Mouse (Mus musculus) ES-CJ7 (cell line): ENCODE data around the gene Tdp2.

Source experiments
- DNase-seq: peaks from one replicate; pipeline ENCODE4 v3.0.0; 2011; ENCODE audit warnings: low read depth, low spot score

Tdp2 gene

DNA sequence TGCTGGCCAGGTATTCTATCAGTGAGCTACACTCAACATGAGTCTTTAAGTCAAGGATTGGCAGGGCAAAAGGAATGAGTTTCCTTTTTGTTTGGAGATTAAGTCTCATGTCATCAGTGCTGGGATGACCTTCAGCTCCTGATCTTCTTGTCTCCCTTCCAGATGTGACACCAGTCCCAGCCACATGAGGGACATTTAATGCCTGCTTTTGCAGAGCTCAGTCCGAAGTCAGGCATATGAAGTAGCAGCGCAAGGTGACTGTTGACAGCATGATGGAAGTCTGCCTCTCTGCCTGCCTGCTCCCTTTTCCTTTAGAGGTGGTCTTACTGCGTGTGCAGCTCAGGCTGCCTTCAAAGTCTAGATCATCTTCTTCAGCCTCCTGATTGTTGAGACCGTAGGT, 6.8 kb upstream of the Tdp2 start:
- DNase-seq = no peak

DNA sequence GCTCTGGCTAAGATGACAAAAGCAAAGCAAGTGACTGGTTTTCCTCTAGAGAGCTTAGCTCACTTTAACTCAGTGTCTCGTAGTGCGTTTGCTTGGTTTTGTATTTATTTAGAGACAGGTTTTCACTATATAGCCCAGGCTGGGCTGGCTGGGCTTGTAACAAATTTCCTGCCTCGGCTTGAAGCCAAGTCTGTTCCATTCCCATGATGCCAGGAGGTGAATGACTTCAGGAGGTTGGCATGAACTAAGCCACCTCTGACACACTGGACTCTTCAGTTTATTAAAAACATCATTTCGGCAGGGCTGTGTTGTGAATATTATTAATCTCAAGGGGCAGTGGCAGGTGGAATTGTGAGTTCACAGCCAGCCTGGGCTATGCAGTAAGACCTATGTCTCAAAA, 5.9 kb upstream of the Tdp2 start:
- no peak for DNase-seq

DNA sequence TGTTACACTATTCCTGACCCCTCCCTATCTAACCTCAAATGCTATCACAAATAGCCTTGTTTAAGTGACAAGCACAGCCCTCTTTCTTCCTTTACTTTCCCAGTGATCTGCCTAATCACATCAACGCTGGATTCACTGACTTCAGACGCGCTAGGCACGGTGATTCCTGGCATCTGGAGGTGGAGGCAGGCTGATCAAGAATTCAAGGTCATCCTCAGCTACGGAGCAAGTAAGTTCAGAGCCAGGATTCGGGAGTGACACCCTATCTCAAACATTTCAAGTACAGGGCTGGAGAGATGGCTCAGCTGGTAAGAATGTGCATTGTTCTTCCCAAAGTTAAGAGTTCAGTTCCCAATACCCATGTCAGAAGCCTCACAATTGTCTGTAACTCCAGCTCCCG, 5.4 kb upstream of the Tdp2 start:
- peak; percentile 38 for DNase-seq

DNA sequence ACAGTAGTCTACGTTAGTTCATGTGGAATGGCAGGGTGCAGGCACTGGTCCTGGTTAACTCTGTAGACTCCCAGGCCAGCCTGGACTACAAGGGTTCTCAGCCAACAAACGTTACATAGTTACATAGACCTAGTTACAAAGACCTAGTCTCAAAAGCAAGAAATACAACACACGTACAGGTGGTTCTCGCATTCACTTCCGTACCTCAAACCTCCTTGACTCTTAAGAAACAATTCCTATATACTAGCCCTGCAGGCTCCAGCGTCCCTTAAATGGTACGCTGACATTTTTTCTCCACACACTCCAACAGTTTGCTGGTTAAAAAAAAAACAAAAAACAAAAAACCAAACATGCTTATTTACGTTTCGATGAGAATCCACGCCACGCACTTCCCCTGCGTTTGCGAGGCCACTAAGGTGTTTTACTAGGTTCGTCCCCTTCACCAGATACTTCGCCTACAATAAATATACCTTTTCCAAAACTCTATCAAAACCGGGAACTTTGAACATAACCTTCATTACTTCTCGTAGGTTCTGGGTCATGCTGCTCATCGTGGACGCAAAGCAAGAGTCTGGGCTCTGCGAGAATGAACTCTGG, 625 bp upstream of the Tdp2 start:
- no peak for DNase-seq

DNA sequence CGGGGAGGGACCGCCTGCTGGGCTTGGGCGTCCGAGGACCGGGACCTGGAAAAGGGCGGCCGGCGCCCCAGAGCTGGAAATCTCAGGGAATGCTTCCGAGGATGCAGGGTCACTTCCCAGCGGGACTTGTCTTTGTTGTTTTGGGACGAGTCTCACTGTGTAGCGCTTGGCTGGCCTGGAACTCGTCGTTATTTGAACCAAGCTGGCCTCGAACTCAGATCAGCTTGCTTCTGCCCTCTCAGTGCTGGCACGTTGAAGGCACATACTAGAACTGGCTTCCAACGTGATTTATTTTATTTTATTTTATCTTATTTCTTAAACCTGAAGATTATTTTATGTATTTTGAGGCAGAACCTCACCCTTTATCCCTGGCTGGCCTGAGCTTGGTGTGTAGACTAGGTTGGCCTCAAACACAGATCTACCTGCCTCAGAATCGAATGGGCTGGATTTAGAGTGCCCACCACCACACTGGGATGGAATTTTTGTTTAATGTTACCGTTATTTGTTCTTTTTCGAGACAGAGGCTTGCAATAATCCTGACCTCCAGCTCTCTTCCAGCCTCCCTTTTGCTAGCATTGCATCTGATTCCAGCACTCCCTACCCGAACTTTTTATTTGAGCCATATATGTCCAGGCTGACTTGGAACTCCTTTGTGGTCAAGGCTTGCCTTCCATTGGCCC, 792 bp downstream of the Tdp2 start:
- peak; percentile 26 for DNase-seq

DNA sequence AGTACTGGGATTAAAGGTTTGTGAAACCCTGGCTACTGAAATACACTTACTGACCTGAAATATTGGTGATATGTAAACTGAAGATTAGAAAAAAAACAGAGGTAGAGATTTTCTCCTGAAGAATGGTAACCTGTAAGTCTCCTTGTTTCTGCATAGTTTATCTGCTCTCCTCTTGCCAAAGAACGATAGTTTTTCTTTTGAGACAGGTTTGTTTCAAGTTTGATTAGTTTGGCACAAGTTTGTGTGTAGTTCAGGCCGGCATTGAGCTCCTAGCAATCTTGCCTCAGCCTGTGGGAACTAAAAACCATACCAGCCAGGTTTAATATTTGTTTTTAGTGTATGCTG, 1.3 kb downstream of the Tdp2 start:
- DNase-seq = no peak

DNA sequence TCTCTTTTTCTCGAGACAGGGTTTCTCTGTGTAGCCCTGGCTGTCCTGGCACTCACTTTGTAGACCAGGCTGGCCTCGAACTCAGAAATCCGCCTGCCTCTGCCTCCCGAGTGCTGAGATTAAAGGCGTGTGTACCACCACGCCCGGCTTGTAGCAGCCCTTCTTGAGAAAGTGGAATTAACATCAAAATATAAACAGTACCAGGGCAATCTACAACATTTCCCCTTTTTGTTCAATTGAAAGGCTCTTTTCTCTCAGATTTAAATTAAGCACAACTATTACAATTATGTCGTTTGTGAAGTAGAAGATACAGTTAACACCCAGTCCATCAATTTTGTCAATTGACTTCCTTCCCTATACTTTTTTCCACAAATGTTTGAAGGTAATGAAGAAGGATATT, 6.3 kb downstream of the Tdp2 start:
- peak; percentile 80 for DNase-seq

DNA sequence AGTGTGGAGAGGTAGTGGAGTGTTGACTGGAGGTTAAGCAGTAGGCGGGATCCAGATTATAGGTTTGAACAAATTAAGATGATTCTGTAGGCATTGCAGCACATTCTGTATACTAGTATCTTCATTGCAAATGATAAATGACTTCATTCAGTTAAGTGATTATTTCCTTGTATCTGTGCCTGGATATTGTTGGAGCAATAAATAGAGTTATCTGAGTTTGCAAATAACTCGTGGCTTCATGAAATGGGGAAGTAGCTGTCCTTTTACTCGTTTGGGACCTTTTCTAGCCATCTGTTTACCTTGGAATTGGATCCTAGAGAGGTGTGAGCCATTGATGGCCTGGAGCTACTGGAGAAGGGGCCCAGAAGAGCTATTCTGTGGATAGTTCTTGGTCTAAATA, 8.4 kb downstream of the Tdp2 start:
- no peak for DNase-seq

DNA sequence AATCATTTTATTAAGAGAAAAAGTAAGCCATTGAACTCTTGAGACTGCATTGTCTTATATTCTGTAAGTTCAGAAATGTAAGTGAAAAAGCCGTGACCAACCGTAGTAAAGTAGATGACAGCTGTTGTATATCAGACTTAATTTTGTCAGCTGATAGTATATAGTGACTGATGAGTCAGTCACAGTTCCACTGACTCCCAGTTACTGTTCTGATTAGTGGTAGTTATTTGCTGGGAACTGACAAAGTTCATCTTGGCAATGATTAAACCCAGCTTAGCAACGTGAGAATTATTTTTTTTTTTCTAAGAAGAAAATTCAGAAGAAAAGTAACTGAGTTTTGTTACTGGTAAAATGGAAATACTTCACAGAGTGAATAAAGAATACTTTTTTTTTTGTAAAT, 10.2 kb downstream of the Tdp2 start:
- DNase-seq = no peak

DNA sequence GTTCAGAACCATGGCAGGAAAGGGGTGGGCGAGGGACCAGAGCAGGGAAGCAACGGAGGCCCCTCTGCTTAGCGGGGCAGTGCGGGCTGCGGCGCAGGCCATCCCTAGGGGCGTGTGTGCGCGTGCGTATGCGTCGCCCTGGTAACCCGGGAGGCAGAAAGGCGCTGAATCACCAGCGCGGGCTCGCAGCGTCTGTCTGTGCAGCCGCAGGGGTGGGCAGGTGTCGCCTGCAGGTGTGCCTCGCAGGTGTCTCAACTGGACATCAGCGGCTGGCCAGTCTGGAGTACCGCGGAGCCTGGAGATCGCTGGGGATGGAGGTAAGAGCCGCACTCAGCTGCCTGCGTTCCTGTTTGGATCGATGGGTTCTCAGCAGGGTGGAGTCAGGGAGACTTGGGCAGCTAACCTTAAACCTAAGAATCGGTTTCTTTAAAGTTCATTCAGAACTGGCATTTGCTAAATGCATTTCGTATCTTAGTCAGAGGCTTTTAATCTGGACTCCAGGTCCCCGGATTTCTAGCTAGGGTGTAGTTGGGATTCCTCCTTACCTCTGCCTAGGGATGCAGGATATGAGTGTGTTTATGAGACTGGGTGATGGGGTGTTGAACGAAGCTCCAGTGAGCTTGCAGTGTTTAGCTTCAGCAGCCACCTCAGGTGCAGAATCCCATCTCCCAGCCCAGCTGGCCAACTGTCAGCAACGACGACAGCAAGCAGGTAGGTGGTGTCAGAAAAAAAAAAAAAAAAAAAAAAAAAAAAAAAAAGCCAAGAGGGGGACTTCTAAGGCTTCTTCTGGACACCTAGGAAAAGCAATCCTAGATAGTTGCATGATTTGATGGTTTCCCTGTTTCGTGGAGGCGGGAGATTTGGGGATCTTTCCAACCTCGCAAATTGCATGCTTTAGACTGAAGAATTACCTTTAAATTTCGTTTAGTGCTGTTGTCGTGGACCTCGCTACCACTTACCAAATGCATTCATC, 13.8 kb downstream of the Tdp2 start, which contains the start of gene D130043K22Rik:
D130043K22Rik (plus strand) TSS at position 153 of the 973 bp plus-strand sequence.
- DNase-seq = peak; percentile 31

DNA sequence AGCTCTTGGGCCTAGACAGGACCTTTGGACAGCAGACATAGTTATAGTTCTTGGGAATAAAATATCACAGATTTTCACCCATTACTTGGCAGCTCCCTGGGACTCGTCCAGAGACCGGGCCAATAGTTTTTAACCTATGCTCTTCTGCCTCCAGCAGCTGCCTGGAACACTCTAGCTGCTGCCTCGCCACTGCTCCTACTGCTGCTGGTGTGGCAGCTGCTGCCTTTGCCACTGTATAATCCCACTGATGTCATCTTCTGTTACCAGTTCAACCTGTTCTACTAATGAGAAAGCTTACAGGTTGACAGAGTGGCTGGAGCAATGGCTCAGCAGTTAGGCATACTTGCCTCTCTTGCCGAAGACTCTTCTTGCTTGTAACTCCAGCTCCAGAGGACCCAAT, 17.8 kb downstream of the Tdp2 start:
- no peak for DNase-seq

DNA sequence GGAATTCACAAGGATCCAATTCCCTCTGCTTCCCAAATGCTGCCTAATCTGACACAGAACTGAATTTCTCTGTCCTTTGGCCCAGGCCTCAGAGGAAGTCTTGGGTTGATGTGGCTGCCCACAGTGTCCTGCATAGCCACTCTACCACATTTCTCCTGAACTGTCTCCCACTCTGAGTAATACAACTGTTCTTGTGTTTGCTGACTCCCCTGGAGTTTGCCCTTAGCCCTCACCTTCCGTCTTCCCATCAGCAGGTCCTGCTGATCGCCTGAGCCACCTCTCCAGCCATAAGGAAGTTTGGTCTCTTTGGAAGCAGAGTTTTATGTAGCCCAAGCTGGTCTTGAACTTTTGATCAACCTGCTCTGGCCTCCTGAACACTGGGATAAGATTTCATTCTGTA, 20.5 kb downstream of the Tdp2 start:
- no peak for DNase-seq

DNA sequence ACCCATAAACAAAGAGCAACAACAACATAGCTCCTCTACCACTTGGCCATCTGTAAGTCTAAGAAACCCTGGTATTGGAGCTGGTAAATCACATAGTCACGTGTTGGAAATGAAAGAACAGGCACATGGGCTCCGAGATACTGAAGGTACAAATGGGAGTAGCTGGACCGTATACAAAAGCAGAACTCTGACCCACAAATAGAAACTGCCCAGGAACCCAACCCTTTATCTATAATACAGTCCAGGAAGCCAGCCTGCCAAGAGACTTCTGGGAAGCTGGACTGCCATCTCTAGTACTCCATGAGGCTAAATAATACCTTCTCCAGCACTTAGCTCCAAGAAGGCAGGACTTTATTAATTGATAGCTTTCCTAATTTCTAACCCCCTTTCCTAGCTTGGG, 21.1 kb downstream of the Tdp2 start:
- DNase-seq = no peak

DNA sequence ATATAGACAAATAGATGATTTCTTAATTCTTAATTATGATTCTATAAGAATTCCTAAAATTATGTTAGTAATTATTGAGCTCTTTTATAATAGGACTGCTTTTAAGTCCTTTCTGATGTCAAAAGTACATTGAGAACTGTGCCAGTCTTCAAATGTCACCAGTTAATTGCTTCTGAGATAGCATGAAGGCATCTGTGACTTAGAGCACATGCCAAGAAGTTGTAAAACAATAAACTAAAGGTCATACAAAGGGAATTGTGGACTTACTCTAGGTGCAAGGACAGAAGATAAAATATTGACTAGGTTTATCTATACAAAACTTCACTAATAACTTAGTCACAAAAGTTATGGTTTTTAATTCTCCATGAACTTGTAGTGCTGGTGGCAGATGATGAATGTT, 27.6 kb downstream of the Tdp2 start:
- no peak for DNase-seq

DNA sequence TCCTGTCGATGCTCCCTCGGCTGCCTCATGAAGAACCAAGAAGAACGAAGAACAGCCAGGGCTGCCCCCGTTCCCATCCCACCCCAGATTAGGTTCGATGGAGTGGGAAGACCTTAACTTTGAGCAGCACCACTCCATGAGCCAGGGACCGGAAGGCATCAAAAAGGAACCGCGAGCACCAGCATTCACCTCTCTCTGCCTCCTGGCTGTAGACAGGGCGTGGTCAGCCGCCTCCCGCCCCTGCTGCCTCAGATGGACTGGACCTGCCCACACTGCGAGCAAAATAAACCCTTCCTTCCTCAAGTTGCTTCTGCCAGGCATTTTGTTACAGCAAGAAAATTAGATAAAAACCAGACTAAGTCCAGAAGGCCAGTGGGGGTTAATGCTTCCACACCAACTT, 29.6 kb downstream of the Tdp2 start:
- peak; percentile 29 for DNase-seq

DNA sequence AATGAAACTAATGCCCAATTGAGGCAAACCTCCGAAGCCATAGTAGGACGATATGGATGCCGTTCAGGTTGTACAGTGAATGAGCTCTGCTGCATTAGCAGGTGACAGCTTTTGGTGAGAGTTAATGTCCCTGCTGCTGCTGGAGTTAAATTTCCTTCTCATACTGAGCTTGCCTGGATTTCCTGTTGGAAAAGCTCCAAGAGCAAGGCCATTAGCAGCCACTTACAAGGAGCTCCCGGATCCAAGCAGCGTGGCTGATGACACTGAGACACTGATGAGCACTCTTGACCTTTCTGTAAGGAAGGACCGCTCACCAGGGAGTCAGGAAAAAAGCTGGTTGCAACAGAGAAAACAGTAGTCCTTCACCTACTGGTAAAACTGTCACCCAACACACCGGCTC, 30.5 kb downstream of the Tdp2 start:
- no peak for DNase-seq

DNA sequence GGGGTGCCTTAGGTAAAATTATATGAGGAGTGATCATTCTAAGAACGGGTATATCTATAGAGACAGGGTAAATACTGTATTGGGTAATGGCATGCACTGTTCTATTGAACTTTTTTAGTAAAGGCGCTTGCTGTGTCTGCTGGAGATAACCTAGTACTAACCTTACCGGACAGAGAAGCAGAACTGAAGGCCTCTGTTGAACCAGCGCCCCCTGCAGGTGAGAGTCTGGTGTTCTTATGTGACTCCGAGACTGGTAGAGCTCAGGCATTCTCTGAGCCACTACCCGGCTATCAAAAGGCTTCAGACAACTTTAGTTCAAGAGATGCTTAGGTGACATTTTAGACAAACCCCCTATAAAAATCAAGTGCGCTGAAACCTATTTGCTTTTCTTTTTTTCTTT, 31.0 kb downstream of the Tdp2 start:
- peak; percentile 80 for DNase-seq

DNA sequence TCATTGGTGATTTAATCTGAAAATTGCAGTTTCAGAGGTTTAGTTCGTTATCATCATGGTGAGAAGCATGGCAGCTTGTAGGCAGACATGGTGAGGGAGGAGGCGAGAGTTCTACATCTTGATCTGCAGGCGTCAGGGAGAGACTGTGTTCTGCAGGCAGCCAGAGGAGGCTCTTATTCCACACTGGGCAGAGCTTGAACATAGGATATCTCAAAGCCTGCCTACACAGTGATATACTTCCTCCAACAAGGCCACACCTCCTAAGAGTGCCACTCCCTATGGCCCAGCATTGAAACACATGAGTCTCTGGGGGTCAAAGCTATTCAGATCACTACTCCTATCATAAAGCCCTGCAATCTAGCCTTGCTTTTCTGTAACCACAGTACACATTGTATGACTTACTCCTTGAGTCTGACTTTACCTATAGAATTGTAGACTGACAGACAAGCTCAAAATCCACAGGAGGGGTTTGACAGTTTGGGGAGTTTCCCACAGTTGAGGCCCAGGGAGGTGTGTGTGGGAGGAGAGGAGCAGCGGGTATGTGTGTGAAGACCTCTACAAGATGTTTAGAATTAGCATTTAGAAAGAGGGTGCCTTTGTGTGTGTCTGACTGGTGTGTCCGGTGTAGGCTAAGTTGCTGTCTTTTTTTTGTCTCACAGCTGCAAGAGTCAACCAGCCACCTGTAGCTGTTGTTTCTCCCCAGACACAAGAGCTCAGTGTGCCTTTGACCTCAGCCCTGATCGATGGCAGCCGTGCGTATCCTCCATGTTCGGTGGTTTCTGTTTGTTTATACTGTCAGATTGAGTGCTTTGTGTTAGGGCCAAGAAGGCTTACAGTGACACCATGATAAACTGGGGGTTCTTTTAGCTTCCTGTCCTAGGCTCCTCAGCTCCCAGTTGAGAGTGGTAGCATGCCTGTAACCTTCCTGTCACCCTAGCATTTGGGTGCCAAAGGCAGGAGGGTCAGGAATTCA, 35.2 kb downstream of the Tdp2 start:
- DNase-seq = no peak

DNA sequence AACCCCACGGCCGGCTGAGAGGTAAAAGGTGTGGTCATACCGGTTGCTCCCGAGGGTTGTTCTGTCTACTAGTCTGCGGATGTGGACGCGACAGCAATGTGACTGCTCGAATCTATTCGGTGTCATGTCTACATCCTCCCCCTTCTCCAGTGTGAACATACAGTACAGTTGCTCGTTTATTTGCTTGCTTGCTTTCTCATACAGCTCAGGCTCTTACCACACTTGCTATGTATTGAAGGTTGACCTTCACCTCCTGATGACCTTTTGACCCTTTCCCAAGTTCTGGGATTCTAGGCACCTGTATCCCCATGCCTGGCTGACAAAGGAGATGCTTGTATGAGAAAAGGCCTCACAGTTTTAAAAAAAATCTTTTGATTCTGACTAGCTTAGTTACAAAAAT, 36.3 kb downstream of the Tdp2 start:
- DNase-seq = peak; percentile 46

DNA sequence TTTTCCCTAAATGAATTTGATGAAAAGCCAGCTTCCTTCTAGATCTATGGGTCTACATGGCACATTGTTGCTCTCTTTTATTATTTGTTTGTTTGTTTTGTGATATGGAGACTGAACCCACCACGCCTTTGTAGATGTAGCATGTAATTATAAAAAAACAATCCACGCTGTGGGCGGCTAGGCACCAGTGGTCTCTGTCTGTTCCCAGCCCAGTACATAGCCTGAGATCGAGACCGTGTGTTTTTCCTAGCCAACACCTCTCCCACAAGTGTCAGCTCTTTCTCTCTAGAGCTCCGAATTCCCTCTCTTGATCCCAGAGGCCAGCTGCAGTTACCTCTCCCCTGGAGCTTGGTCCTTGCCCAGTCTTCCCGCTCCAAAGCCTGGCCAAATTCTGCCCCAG, 36.8 kb downstream of the Tdp2 start:
- no peak for DNase-seq

DNA sequence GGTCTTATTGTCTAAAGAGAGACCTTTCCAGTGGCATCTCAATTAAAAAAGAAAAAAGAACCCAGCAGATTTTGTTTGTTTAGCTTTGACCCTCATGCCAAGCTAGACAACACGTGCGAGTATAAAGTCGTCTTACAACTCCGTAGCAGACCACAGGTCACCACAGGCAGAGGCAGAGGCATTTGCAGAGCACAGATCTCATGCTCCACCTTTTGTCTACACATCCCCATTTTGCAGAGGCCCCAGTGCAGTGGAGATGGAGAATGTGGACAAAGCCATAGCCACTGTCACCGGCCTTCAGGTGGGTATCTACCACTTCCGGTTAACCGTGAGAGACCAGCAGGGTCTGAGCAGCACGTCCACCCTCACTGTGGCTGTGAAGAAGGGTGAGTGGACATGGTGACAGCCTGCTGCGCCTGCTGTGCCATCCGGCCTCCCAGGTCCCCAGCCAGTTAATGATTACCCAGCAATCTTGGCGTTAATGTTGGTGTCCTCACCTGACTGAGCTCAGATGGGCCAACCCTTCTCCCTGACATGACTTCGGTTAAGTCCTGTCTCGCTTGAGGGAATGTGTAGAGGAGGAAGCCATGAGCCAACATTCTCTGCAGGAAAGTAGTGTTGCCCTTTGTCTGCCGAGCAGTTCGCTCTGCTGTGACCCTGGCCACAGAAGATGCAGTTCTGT, 48.0 kb downstream of the Tdp2 start:
- no peak for DNase-seq
